Mouse (Mus musculus) liver, adult 2 months (tissue): ENCODE measurements around the gene P3h1. TPM values are rescaled to one million over a fixed set of nuclear protein-coding genes. Genes with fewer than 3 reads are reported as not detected.
A peak's percentile ranks its signal among the peaks of the same experiment; 100 is the strongest.

Experiments used
- DNase-seq: peaks from one replicate; pipeline ENCODE4 v3.0.0-alpha.2; 2011; ENCODE audit warnings: low read depth, low spot score; ENCODE audit errors: extremely low read depth
- H3K27ac ChIP-seq: fragments of 200-500 bp; replicated peaks from 2 replicates; pipeline ENCODE4 v1.5.1; 2012; ENCODE audit warnings: low read depth, mild to moderate bottlenecking, control low read depth, inconsistent platforms, low read length; ENCODE audit not compliant: insufficient read depth
- H3K27me3 ChIP-seq: fragments of 200-500 bp; 2 replicates; pipeline ENCODE4 v1.6.1; 2012; ENCODE audit warnings: mild to moderate bottlenecking, moderate library complexity, low read length, inconsistent platforms; ENCODE audit not compliant: control insufficient read depth, insufficient read depth
- H3K36me3 ChIP-seq: fragments of 200-500 bp; 2 replicates; pipeline ENCODE4 v1.6.1; 2012; ENCODE audit warnings: low read length, inconsistent platforms; ENCODE audit not compliant: control insufficient read depth, insufficient read depth
- H3K4me1 ChIP-seq: fragments of 200-500 bp; 2 replicates; pipeline ENCODE4 v1.6.1; 2011; ENCODE audit warnings: low read length; ENCODE audit not compliant: control insufficient read depth, insufficient read depth
- H3K4me3 ChIP-seq: fragments of 200-500 bp; 2 replicates; pipeline ENCODE4 v1.5.1; 2011; ENCODE audit warnings: low read depth, mild to moderate bottlenecking, control low read depth, low read length, moderate library complexity; ENCODE audit not compliant: insufficient read depth
- H3K79me2 ChIP-seq: fragments of 200-500 bp; 2 replicates; pipeline ENCODE4 v1.6.1; 2012; ENCODE audit warnings: inconsistent platforms, mild to moderate bottlenecking, low read length, moderate library complexity; ENCODE audit not compliant: control insufficient read depth, insufficient read depth
- H3K9ac ChIP-seq: fragments of 200-500 bp; 2 replicates; pipeline ENCODE4 v1.6.1; 2012; ENCODE audit warnings: low read depth, mild to moderate bottlenecking, control low read depth, inconsistent platforms, low read length
- CTCF ChIP-seq: fragments of 200-500 bp; IDR thresholded peaks from 2 replicates; pipeline ENCODE4 v1.5.1; 2011; ENCODE audit warnings: low read depth, low read length, control low read depth
- POLR2A ChIP-seq: fragments of 200-500 bp; IDR thresholded peaks from 2 replicates; pipeline ENCODE4 v1.6.1; 2011; ENCODE audit warnings: low read length, control low read depth; ENCODE audit not compliant: insufficient read depth; ENCODE audit errors: extremely low read depth
- WGBS: fragments of 180-500 bp; shearing (Covaris S2); methylation state at CpG from one replicate; pipeline ENCODE4 v1.1.7; 2018; 5-methylcytosine and 5-hydroxymethylcytosine counted together
- polyA plus RNA-seq: library from polyadenylated mRNA; depleted of rRNA; stranded (reverse); fragments of >200 nt; gene quantifications from 2 replicates; pipeline ENCODE4 v1.2.3, GENCODE M21; 2012
- total RNA-seq: library from RNA; depleted of rRNA; stranded (reverse); fragments of >200 nt; gene quantifications from 2 replicates; pipeline ENCODE4 v1.2.3, GENCODE M21; 2014

The P3h1 gene
- total and polyA plus RNA-seq, 2 experiments: 6.7 to 20.3 TPM

DNA sequence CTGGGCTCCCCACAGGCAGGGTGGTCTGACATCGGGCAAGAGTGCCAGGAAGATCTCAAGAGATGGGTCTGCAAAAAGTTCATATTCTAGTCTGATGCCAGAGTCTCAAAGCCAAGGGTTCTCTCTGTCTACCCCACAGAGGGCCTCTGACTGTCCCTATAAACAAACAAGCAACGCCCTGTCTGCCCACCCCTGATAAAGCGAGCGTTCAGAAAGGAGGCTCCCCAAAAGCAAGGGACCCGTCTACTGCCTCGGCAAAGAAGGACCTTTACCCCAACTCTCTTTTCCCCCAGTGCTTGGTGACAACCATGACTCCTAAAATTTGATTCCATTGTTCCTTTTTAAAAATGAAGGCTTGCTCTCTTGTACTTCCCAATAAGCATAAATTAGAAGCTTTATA lies 42.9 kb upstream of the P3h1 start, which contains the start of gene Ermap:
Gene Ermap, minus strand, starts transcription at position 148 of the 400 bp plus-strand sequence.
- Histone ChIP-seq H3K27me3 (0 out of 2 replicates have a peak, but pooled peaks cover 4% of the 10 kb centered on the region), H3K9ac (no peak within 1 kb of the TSS), H3K27ac (no peak within 1 kb of the TSS), H3K79me2 (no peaks in the 10 kb centered on the region), H3K36me3 (no peaks in the 10 kb centered on the region), H3K4me1 (no peaks in the 10 kb centered on the region), H3K4me3 (no peak within 1 kb of the TSS)
- TF ChIP-seq POLR2A (no peak), CTCF (no peak)
- no peak for DNase-seq
- 78% methylated on average over 6 of the region's 6 CpGs for WGBS

DNA sequence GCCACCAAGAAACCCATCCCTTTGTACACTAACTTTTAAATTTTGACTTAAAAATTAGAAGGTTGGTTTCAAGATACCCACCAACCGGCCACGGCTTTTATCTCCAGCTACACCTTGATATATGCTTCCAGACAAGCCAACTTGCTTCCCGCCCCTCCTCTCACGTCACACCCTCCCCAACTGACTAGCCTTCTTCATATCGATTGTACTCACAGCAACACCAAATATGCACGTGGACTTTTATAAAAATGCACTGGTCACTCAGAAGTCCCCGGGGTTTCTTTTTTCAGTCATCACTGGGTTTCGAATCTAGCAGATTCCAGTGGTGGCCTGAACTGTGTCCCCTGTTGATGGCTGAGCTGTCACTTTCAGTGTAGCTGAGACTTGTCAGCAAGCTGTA lies 42.1 kb upstream of the P3h1 start:
- no peak for DNase-seq
- Histone ChIP-seq H3K36me3 (no peaks in the 10 kb centered on the region), H3K4me3 (no peak overlapping the region), H3K4me1 (peaks cover 1% of the 10 kb centered on the region), H3K27me3 (0 out of 2 replicates have a peak, but pooled peaks cover 4% of the 10 kb centered on the region), H3K27ac (no peak overlapping the region), H3K9ac (no peak overlapping the region), H3K79me2 (no peaks in the 10 kb centered on the region)
- TF ChIP-seq POLR2A (no peak), CTCF (no peak)
- WGBS: 87% methylated on average over 8 of the region's 8 CpGs

DNA sequence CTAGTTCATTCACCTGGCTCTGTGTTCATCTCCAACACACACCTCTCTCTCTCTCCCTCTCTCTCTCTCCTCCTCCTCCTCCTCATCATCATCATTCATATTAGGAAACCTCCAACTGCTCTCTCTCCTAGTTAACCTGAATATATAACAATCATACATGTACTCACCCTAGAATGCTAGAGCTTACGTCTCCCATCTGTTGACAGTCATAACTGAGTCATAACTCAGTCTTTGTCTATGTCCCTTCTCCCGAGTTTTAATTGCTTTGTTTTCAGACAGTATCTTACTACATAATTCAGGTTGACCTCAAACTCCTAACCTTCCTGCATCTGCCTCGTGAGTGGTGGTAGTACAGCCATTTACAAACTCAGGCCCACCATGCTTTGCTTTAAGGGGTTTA lies 41.4 kb upstream of the P3h1 start:
- no peak overlapping the region for H3K4me3 ChIP-seq
- H3K9ac ChIP-seq: no peak overlapping the region

DNA sequence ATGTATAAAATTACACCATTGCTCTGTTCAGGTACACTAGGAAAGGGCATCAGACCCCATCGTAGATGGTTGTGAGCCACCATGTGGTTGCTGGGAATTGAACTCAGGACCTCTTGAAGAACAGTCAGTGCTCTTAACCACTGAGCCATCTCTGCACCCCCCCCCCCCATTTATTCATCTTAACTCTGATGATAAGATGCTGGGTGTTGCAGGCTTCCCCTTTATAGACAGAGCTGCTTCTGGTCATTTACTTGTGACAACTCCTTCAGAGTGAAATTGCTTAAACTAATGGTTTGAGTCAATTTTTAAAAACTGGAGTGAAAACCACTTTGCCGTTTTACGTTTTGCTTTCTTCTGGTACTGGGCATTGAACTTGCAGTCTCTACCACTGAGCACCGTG lies 40.0 kb upstream of the P3h1 start:
- no peaks in the 10 kb centered on the region for H3K79me2 ChIP-seq
- peaks cover 5% of the 10 kb centered on the region for H3K4me1 ChIP-seq
- H3K9ac ChIP-seq: no peak overlapping the region
- H3K36me3 ChIP-seq: no peaks in the 10 kb centered on the region
- WGBS: 93% methylated on average over 4 of the region's 4 CpGs
- no peaks in the 10 kb centered on the region for H3K27me3 ChIP-seq
- DNase-seq: no peak
- H3K4me3 ChIP-seq: no peak overlapping the region
- H3K27ac ChIP-seq: no peak overlapping the region
- TF ChIP-seq POLR2A (no peak), CTCF (no peak)

More for the DNA sequence above, 41.4 kb upstream of the P3h1 start:
- 74% methylated on average over 3 of the region's 3 CpGs for WGBS
- TF ChIP-seq POLR2A: no peak
- no peak for TF ChIP-seq CTCF
- Histone ChIP-seq H3K27ac (no peak overlapping the region), H3K36me3 (no peaks in the 10 kb centered on the region), H3K4me1 (peaks cover 5% of the 10 kb centered on the region), H3K27me3 (0 out of 2 replicates have a peak, but pooled peaks cover 4% of the 10 kb centered on the region), H3K79me2 (no peaks in the 10 kb centered on the region)
- DNase-seq: no peak

DNA sequence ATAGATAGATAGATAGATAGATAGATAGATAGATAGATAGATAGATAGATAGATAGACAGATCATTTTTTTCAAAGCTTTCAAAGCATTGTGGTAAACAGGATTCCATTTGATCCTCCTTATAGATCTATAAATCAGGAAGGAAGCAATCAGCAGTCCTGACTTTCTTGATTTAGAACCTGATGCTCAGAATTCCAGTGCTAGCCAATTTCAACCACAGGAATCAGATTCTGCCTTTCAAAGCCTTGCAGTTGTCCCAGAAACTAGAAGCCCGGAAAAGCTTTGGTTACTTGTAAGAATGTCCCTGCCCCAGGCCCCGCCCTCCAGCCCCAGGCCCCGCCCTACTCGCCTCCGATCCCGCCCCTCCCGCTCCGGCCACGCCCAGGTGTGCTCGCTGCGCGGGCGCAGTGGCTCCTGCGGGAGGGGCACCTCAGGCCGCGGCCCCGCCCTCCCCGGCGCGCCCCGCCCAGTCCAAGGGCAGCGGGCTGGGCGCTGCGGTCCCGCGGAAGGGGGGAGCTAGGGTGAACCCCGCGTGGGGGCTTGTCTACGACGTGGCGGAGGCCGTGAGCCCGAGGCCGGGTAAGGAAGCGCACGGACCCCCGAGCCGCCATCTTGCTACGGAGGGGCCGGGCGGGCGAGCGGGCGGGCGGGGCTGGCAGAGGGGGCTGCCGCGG lies 37.7 kb upstream of the P3h1 start, which contains the start of gene Svbp:
Gene Svbp, plus strand, starts transcription at position 398 of the 673 bp plus-strand sequence.
- H3K4me1 ChIP-seq: peaks cover 5% of the 10 kb centered on the region
- DNase-seq: peak; percentile 58
- no peaks in the 10 kb centered on the region for H3K36me3 ChIP-seq
- TF ChIP-seq CTCF (no peak), POLR2A (0 out of 2 replicates have a peak, but pooled peaks have one; percentile 39)
- H3K9ac ChIP-seq: peak within 1 kb of the TSS; percentile 95
- under 1% methylated on average over 47 of the region's 47 CpGs for WGBS
- H3K4me3 ChIP-seq: peak within 1 kb of the TSS; percentile 99
- H3K27ac ChIP-seq: no peak within 1 kb of the TSS
- no peaks in the 10 kb centered on the region for H3K79me2 ChIP-seq
- no peaks in the 10 kb centered on the region for H3K27me3 ChIP-seq
